Mouse (Mus musculus): ENCODE measurements around the gene Smpd3. TPM values are rescaled to one million over a fixed set of nuclear protein-coding genes. Genes with fewer than 3 reads are reported as not detected.

Smpd3 gene
- polyA plus RNA-seq, 1 experiment from 2014 or later: 64.8 TPM

- Histone ChIP-seq H3K27me3 (replicated peaks; ENCODE audit: control insufficient read depth, insufficient read depth, low read length) (no peaks in the 10 kb centered on the region), H3K4me3 (replicated peaks; ENCODE audit: low read length) (no peak overlapping the region), H3K4me1 (replicated peaks; ENCODE audit: control insufficient read depth, insufficient read depth, low read length) (peaks cover 10% of the 10 kb centered on the region), H3K27ac (ENCODE audit: low read length) (no peak overlapping the region), H3K36me3 (ENCODE audit: control insufficient read depth, insufficient read depth) (no peaks in the 10 kb centered on the region), H3K9me3 (ENCODE audit: control insufficient read depth, low read length) (no peaks in the 10 kb centered on the region), H3K4me2 (ENCODE audit: low read length) (no peak overlapping the region), H3K9ac (replicated peaks; ENCODE audit: low read depth, low read length) (no peak overlapping the region)
- ATAC-seq: no peak
- 95% methylated on average over 3 of the region's 3 CpGs for WGBS
Measured at GRCm38 (mm10) chr8:106305301-106305700, 32.5 kb downstream of the Smpd3 start.

GRCm38 (mm10) chr8:106304321-106304720 is 33.5 kb downstream of the Smpd3 start:
- Histone ChIP-seq H3K4me1 (replicated peaks; ENCODE audit: control insufficient read depth, insufficient read depth, low read length) (peaks cover 10% of the 10 kb centered on the region), H3K4me3 (replicated peaks; ENCODE audit: low read length) (no peak overlapping the region), H3K27ac (ENCODE audit: low read length) (no peak overlapping the region), H3K27me3 (replicated peaks; ENCODE audit: control insufficient read depth, insufficient read depth, low read length) (no peaks in the 10 kb centered on the region), H3K9me3 (ENCODE audit: control insufficient read depth, low read length) (no peaks in the 10 kb centered on the region), H3K36me3 (ENCODE audit: control insufficient read depth, insufficient read depth) (no peaks in the 10 kb centered on the region), H3K9ac (replicated peaks; ENCODE audit: low read depth, low read length) (no peak overlapping the region), H3K4me2 (ENCODE audit: low read length) (no peak overlapping the region)
- ATAC-seq: no peak
- 82% methylated on average over 6 of the region's 6 CpGs for WGBS

DNA sequence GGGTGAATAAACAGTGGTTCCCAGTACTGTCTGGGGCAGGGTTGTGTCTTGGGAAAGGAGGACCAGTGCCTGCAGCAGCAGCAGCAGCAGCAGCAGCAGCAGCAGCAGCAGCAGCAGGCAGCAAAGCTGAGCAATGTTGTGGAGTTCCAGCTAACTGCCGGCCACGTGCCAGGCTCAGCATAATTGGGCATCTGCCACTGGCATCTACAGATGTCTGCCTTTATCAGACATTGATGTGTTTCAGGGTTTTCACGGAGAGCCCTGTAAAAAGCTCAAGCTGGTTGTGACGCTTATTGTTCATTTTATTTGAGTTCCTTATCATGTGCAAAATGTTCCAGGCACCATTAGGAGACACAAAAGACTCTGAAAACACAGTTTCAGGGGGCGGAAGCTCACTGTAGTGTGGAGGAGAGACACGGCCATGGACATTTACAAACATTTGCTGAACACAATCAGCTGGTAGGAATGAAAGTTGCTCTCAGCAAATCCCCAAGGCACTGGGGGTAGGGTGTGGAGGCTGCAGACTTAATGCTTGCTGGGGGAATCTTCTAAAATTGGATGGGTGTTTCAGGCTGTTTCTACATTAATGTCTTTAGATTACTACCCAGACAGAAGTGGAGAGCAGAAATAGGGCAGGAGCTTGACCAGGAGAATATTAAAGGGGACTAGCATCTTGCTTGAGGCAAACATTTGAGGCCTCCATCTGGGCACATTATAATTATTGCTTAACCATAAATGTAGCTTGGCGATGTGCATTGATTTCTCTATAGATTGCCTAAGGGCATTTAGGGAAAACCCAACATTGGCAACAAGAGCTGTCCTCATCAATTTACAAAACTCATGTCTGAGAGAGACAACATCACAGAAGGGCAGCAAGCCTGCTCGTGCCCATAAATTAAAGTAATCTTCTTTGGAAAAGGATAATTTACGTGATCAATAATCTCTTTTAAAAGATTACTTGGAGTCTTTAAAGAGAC is 36.8 kb downstream of the Smpd3 start:
- Histone ChIP-seq H3K27ac (ENCODE audit: low read length) (peak overlapping the region; percentile 45), H3K4me2 (ENCODE audit: low read length) (peak overlapping the region; percentile 11; the same call in 1 of the 2 replicates), H3K9ac (replicated peaks; ENCODE audit: low read depth, low read length) (peak overlapping the region; percentile 11; the same call in 1 of the 2 replicates), H3K9me3 (ENCODE audit: control insufficient read depth, low read length) (no peaks in the 10 kb centered on the region), H3K4me3 (replicated peaks; ENCODE audit: low read length) (no peak overlapping the region), H3K4me1 (replicated peaks; ENCODE audit: control insufficient read depth, insufficient read depth, low read length) (peaks cover 10% of the 10 kb centered on the region), H3K36me3 (ENCODE audit: control insufficient read depth, insufficient read depth) (no peaks in the 10 kb centered on the region), H3K27me3 (replicated peaks; ENCODE audit: control insufficient read depth, insufficient read depth, low read length) (no peaks in the 10 kb centered on the region)
- peak; percentile 86 for ATAC-seq
- WGBS: 42% methylated on average over 9 of the region's 9 CpGs

DNA sequence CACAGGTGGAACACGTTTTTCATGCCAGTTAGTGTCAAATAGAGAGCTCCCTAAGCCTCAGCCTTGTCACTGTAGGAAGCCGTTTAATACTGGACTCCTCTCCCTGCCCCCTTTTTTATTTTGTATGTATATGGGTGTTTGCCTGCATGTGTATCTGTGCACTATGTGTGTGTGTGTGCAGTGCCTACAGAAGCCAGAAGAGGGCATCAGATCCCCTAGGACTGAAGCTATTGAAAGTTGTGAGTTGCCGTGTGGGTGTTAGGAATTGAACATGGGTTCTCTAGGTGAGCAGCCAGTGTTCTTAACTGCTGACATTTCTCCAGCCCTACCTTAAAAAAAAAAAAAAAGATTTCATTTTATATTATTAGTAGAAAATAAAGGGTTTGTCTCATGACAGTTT is 38.1 kb downstream of the Smpd3 start:
- no peak overlapping the region for H3K9ac ChIP-seq (replicated peaks; ENCODE audit: low read depth, low read length)
- no peak overlapping the region for H3K4me2 ChIP-seq (ENCODE audit: low read length)
- H3K27ac ChIP-seq (ENCODE audit: low read length): no peak overlapping the region
- no peaks in the 10 kb centered on the region for H3K27me3 ChIP-seq (replicated peaks; ENCODE audit: control insufficient read depth, insufficient read depth, low read length)
- H3K4me3 ChIP-seq (replicated peaks; ENCODE audit: low read length): no peak overlapping the region
- no peaks in the 10 kb centered on the region for H3K9me3 ChIP-seq (ENCODE audit: control insufficient read depth, low read length)
- no peaks in the 10 kb centered on the region for H3K36me3 ChIP-seq (ENCODE audit: control insufficient read depth, insufficient read depth)
- WGBS: 86% methylated on average over 3 of the region's 3 CpGs
- no peak for ATAC-seq
- H3K4me1 ChIP-seq (replicated peaks; ENCODE audit: control insufficient read depth, insufficient read depth, low read length): peaks cover 10% of the 10 kb centered on the region

- H3K9ac ChIP-seq (replicated peaks; ENCODE audit: low read depth, low read length): no peak overlapping the region
- no peak for ATAC-seq
- H3K4me2 ChIP-seq (ENCODE audit: low read length): no peak overlapping the region
- no peak overlapping the region for H3K27ac ChIP-seq (ENCODE audit: low read length)
- WGBS: 88% methylated on average over 1 of the region's 1 CpGs
- H3K9me3 ChIP-seq (ENCODE audit: control insufficient read depth, low read length): no peaks in the 10 kb centered on the region
- no peaks in the 10 kb centered on the region for H3K36me3 ChIP-seq (ENCODE audit: control insufficient read depth, insufficient read depth)
- no peak overlapping the region for H3K4me3 ChIP-seq (replicated peaks; ENCODE audit: low read length)
- no peaks in the 10 kb centered on the region for H3K27me3 ChIP-seq (replicated peaks; ENCODE audit: control insufficient read depth, insufficient read depth, low read length)
- peaks cover 10% of the 10 kb centered on the region for H3K4me1 ChIP-seq (replicated peaks; ENCODE audit: control insufficient read depth, insufficient read depth, low read length)
Measured at GRCm38 (mm10) chr8:106298846-106299245, 38.9 kb downstream of the Smpd3 start.

- no peak overlapping the region for H3K4me2 ChIP-seq (ENCODE audit: low read length)
- no peaks in the 10 kb centered on the region for H3K36me3 ChIP-seq (ENCODE audit: control insufficient read depth, insufficient read depth)
- H3K27ac ChIP-seq (ENCODE audit: low read length): no peak overlapping the region
- H3K4me1 ChIP-seq (replicated peaks; ENCODE audit: control insufficient read depth, insufficient read depth, low read length): peaks cover 10% of the 10 kb centered on the region
- H3K9ac ChIP-seq (replicated peaks; ENCODE audit: low read depth, low read length): no peak overlapping the region
- no peaks in the 10 kb centered on the region for H3K9me3 ChIP-seq (ENCODE audit: control insufficient read depth, low read length)
- 76% methylated on average over 5 of the region's 5 CpGs for WGBS
- ATAC-seq: no peak
- no peak overlapping the region for H3K4me3 ChIP-seq (replicated peaks; ENCODE audit: low read length)
- no peaks in the 10 kb centered on the region for H3K27me3 ChIP-seq (replicated peaks; ENCODE audit: control insufficient read depth, insufficient read depth, low read length)
Measured at GRCm38 (mm10) chr8:106298261-106298660, 39.5 kb downstream of the Smpd3 start.

- H3K27ac ChIP-seq (ENCODE audit: low read length): no peak overlapping the region
- no peak overlapping the region for H3K4me3 ChIP-seq (replicated peaks; ENCODE audit: low read length)
- no peak overlapping the region for H3K4me2 ChIP-seq (ENCODE audit: low read length)
- no peak for ATAC-seq
- WGBS: 66% methylated on average over 20 of the region's 20 CpGs
- no peaks in the 10 kb centered on the region for H3K27me3 ChIP-seq (replicated peaks; ENCODE audit: control insufficient read depth, insufficient read depth, low read length)
- no peaks in the 10 kb centered on the region for H3K36me3 ChIP-seq (ENCODE audit: control insufficient read depth, insufficient read depth)
- H3K4me1 ChIP-seq (replicated peaks; ENCODE audit: control insufficient read depth, insufficient read depth, low read length): no peaks in the 10 kb centered on the region
- H3K9ac ChIP-seq (replicated peaks; ENCODE audit: low read depth, low read length): no peak overlapping the region
- no peaks in the 10 kb centered on the region for H3K9me3 ChIP-seq (ENCODE audit: control insufficient read depth, low read length)
Measured at GRCm38 (mm10) chr8:106292484-106293396, 45.0 kb downstream of the Smpd3 start.

GRCm38 (mm10) chr8:106289464-106289863 is 48.3 kb downstream of the Smpd3 start:
- Histone ChIP-seq H3K4me1 (replicated peaks; ENCODE audit: control insufficient read depth, insufficient read depth, low read length) (no peaks in the 10 kb centered on the region), H3K4me3 (replicated peaks; ENCODE audit: low read length) (no peak overlapping the region), H3K9me3 (ENCODE audit: control insufficient read depth, low read length) (no peaks in the 10 kb centered on the region), H3K27me3 (replicated peaks; ENCODE audit: control insufficient read depth, insufficient read depth, low read length) (no peaks in the 10 kb centered on the region), H3K27ac (ENCODE audit: low read length) (no peak overlapping the region), H3K36me3 (ENCODE audit: control insufficient read depth, insufficient read depth) (no peaks in the 10 kb centered on the region), H3K4me2 (ENCODE audit: low read length) (no peak overlapping the region), H3K9ac (replicated peaks; ENCODE audit: low read depth, low read length) (no peak overlapping the region)
- WGBS: 59% methylated on average over 7 of the region's 7 CpGs
- ATAC-seq: no peak

GRCm38 (mm10) chr8:106288732-106289131 is 49.1 kb downstream of the Smpd3 start:
- Histone ChIP-seq H3K4me3 (replicated peaks; ENCODE audit: low read length) (no peak overlapping the region), H3K9me3 (ENCODE audit: control insufficient read depth, low read length) (no peaks in the 10 kb centered on the region), H3K4me2 (ENCODE audit: low read length) (no peak overlapping the region), H3K27me3 (replicated peaks; ENCODE audit: control insufficient read depth, insufficient read depth, low read length) (no peaks in the 10 kb centered on the region), H3K9ac (replicated peaks; ENCODE audit: low read depth, low read length) (no peak overlapping the region), H3K27ac (ENCODE audit: low read length) (no peak overlapping the region), H3K4me1 (replicated peaks; ENCODE audit: control insufficient read depth, insufficient read depth, low read length) (no peaks in the 10 kb centered on the region), H3K36me3 (ENCODE audit: control insufficient read depth, insufficient read depth) (no peaks in the 10 kb centered on the region)
- WGBS: 35% methylated on average over 3 of the region's 3 CpGs
- ATAC-seq: no peak

All from forebrain, embryonic 16.5 days (tissue).